Mouse (Mus musculus) midbrain, embryonic 16.5 days (tissue): ENCODE data around the gene Mfsd2a. TPM values are rescaled to one million over a fixed set of nuclear protein-coding genes. Genes with fewer than 3 reads are reported as not detected.

ENCODE experiments used
- ATAC-seq: fragments of 200-750 bp; cut with Nextera tagmentation; 2 replicates; pipeline ENCODE4 v1.8.0; 2017; ENCODE audit warnings: moderate TSS enrichment
- H3K27ac ChIP-seq: fragments of 300-500 bp; sonication (generic); 2 replicates; pipeline ENCODE4 v1.5.1; 2014; ENCODE audit warnings: mild to moderate bottlenecking, low read length, mixed read lengths
- H3K27me3 ChIP-seq: fragments of 300-500 bp; sonication (generic); 2 replicates; pipeline ENCODE4 v1.6.1; 2014; ENCODE audit warnings: low read depth, low read length, mixed read lengths; ENCODE audit not compliant: control insufficient read depth, insufficient read depth
- H3K36me3 ChIP-seq: fragments of 300-500 bp; sonication (generic); 2 replicates; pipeline ENCODE4 v1.6.1; 2014; ENCODE audit warnings: mild to moderate bottlenecking, low read length, moderate library complexity, mixed read lengths; ENCODE audit not compliant: control insufficient read depth, insufficient read depth
- H3K4me1 ChIP-seq: fragments of 300-500 bp; sonication (generic); 2 replicates; pipeline ENCODE4 v1.6.1; 2014; ENCODE audit warnings: mild to moderate bottlenecking, low read length, mixed read lengths; ENCODE audit not compliant: control insufficient read depth, insufficient read depth
- H3K4me2 ChIP-seq: fragments of 300-500 bp; sonication (generic); 2 replicates; pipeline ENCODE4 v1.6.1; 2014; ENCODE audit warnings: mild to moderate bottlenecking, low read length, mixed read lengths
- H3K4me3 ChIP-seq: fragments of 300-500 bp; sonication (generic); 2 replicates; pipeline ENCODE4 v1.5.1; 2014; ENCODE audit warnings: low read depth, mild to moderate bottlenecking, low read length, moderate library complexity, mixed read lengths
- H3K9ac ChIP-seq: fragments of 300-500 bp; sonication (generic); 2 replicates; pipeline ENCODE4 v1.6.1; 2014; ENCODE audit warnings: low read depth, low read length, mixed read lengths
- H3K9me3 ChIP-seq: fragments of 300-500 bp; sonication (generic); replicated peaks from 2 replicates; pipeline ENCODE4 v1.6.1; 2014; ENCODE audit warnings: mild to moderate bottlenecking, low read length, mixed read lengths; ENCODE audit not compliant: control insufficient read depth, poor library complexity, severe bottlenecking
- WGBS: fragments of 180-500 bp; shearing (Covaris S2); extraction: QIAGEN DNeasy Blood & Tissue Kit; methylation state at CpG from one replicate; pipeline ENCODE4 v1.1.7; 2014; 5-methylcytosine and 5-hydroxymethylcytosine counted together
- polyA plus RNA-seq: library from polyadenylated mRNA; unstranded; fragments of >200 nt; fragmentation: Nextera tagmentation; extraction: Ambion mirVana; gene quantifications from 2 replicates; pipeline ENCODE4 v1.2.1, GENCODE M21; 2015

Gene Mfsd2a
- polyA plus RNA-seq, 1 experiment from 2014 or later = 32.3 TPM

DNA sequence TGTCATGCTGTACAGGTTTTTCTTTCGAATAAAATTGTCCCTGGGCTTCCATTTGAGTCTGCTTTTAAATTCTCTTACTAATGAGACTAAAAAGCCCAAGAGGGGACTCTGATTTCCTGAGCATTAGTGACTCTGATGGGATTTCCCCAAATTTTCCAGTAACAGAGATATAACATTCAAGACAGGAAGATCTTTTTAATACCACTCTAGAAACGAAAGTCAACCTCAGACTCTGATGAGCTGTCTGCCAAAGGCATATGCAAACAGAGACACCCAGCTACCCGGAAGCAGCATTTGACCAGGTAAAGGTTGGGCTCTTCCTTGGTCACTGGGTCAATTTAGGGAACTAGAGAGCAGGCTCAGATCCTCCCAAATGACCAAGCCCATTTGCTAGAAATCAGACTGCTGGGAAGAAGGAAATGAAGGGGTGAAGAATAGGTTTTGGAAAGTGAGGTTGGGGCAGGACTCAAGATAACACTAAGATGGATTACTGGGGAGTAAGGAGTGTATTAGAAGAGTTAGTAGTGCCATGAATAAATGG, 27.9 kb downstream of the Mfsd2a start:
- no peak overlapping the region for H3K4me2 ChIP-seq
- H3K36me3 ChIP-seq = no peaks in the 10 kb centered on the region
- H3K9ac ChIP-seq = no peak overlapping the region
- no peaks in the 10 kb centered on the region for H3K27me3 ChIP-seq
- 87% methylated on average over 3 of the region's 3 CpGs for WGBS
- no peak overlapping the region for H3K27ac ChIP-seq
- no peaks in the 10 kb centered on the region for H3K4me1 ChIP-seq
- no peak for ATAC-seq
- no peaks in the 10 kb centered on the region for H3K9me3 ChIP-seq
- no peak overlapping the region for H3K4me3 ChIP-seq

DNA sequence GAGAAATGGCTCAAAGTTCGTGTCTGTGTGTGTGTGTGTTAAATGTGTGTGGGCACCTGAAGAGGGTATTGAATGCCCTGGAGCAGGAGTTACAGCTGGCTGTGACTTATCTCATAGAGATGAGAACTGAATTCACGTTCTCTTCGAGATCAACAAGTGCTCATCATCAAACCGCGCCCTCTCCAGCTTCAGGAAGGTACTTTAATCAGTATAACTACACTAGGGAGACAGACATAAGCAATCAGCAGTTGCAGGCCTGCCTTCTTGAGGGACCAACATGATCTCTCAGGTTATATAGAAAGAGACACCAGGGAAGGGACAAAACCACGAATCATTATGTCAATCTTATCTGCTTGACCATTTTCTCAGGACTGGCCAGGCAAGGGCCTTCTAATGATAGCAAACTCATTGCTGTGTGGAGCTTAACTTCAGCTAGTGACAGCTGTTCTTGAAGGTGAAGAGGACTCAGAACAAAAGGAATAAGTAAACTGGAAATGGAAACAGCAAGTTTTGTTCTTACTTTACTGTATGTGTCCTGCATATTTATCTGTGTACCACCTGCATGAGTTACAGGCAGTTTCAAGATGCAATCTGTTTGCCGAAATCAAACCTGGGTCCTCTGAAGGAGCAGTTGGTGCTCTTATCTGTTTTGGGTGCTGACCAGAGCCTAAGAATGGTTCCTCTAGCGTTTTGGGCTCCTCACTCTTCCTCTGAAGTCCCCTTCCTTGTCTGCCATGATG, 28.6 kb downstream of the Mfsd2a start:
- H3K27me3 ChIP-seq = no peaks in the 10 kb centered on the region
- no peak for ATAC-seq
- no peaks in the 10 kb centered on the region for H3K36me3 ChIP-seq
- H3K9ac ChIP-seq = no peak overlapping the region
- H3K9me3 ChIP-seq = no peaks in the 10 kb centered on the region
- H3K27ac ChIP-seq = no peak overlapping the region
- H3K4me2 ChIP-seq = no peak overlapping the region
- 85% methylated on average over 8 of the region's 8 CpGs for WGBS
- no peaks in the 10 kb centered on the region for H3K4me1 ChIP-seq
- no peak overlapping the region for H3K4me3 ChIP-seq

DNA sequence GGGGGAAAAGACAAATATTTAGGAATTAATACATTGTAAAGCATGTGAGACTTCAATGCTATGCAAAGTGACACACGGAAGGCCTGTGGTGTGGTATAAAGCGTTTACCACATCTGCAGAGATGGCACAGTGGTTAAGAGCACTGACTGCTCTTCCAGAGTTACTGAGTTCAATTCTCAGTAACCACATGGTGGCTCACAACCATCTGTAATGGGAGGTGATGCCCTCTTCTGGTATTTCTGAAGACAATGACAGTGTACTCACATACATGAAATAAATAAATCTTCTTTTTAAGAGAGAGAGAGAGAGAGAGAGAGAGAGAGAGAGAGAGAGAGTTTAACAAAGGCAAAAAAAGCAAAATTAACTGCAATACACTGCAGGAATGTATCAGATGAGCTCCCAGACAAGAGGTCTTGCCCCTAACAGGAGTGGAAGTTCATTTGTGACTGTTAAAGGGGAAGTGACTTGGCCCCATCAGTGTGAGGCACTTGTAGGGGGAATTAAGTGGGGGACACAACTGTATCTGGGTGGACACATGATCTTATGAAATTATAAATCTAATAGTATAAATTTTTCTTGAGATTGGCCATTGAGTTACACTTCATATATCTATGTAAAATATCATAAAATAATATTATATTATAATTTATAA, 29.9 kb downstream of the Mfsd2a start:
- H3K4me1 ChIP-seq = no peaks in the 10 kb centered on the region
- WGBS = 91% methylated on average over 2 of the region's 2 CpGs
- no peak overlapping the region for H3K4me2 ChIP-seq
- H3K9ac ChIP-seq = no peak overlapping the region
- no peaks in the 10 kb centered on the region for H3K9me3 ChIP-seq
- ATAC-seq = no peak
- no peak overlapping the region for H3K4me3 ChIP-seq
- no peaks in the 10 kb centered on the region for H3K36me3 ChIP-seq
- H3K27me3 ChIP-seq = no peaks in the 10 kb centered on the region
- no peak overlapping the region for H3K27ac ChIP-seq

DNA sequence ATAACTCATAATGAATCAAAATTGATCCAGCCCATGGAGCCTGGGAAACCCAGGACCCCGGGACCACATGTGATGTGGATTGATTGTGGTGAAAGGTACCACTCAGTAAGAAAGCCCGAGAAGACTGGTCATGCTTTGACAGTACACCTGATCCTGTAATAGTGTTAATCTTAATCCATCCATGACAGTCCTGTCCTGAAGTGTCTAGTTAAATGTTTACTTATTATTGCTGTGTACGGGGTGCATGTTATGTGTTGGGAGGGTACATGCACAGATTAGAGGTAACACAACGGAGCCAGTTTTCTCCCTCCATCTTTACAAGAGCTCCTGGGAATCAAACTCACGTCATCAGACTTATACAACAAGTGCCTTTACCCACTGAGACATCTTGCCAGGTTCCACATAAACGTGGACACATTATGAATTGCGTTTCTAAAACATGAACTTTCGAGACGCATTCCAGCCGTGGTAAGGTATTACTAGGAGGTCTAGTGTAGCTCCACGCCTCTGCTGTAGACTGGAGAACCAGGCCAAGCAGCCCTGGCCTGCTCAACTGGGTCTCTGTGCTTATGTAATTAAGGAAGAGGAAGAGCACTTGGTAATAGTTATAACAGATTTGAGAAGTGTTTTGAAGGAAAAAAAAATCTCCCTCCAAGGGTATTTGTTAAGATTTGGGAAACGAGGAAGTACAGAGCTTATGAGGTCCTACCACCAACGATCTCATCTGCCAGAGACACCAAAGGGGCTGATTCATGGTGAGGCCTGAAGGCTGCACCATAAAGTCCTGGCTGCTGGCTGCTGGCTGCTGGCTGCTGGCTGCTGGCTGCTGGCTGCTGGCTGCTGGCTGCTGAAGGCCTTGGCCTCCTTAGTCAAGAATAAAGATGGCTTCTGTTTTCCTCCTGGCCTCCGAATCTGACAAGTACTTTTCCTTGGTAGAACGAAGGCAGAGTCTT, 37.3 kb downstream of the Mfsd2a start:
- no peaks in the 10 kb centered on the region for H3K36me3 ChIP-seq
- H3K27ac ChIP-seq = no peak overlapping the region

GRCm38 (mm10) chr4:122922841-122923240, 38.1 kb downstream of the Mfsd2a start:
- H3K4me3 ChIP-seq = no peak overlapping the region
- ATAC-seq = no peak
- H3K9me3 ChIP-seq = no peaks in the 10 kb centered on the region
- H3K36me3 ChIP-seq = no peaks in the 10 kb centered on the region
- no peak overlapping the region for H3K4me2 ChIP-seq
- H3K27ac ChIP-seq = no peak overlapping the region
- no peak overlapping the region for H3K9ac ChIP-seq
- no peaks in the 10 kb centered on the region for H3K4me1 ChIP-seq
- WGBS = 5% methylated on average over 1 of the region's 1 CpGs
- no peaks in the 10 kb centered on the region for H3K27me3 ChIP-seq

More for the DNA sequence above, 37.3 kb downstream of the Mfsd2a start:
- no peaks in the 10 kb centered on the region for H3K27me3 ChIP-seq
- H3K4me3 ChIP-seq = no peak overlapping the region
- no peak overlapping the region for H3K9ac ChIP-seq
- no peak overlapping the region for H3K4me2 ChIP-seq
- 89% methylated on average over 15 of the region's 15 CpGs for WGBS
- H3K9me3 ChIP-seq = no peaks in the 10 kb centered on the region
- ATAC-seq = no peak
- H3K4me1 ChIP-seq = no peaks in the 10 kb centered on the region

GRCm38 (mm10) chr4:122915985-122916384, 45.0 kb downstream of the Mfsd2a start:
- ATAC-seq = no peak
- H3K27me3 ChIP-seq = no peaks in the 10 kb centered on the region
- no peak overlapping the region for H3K27ac ChIP-seq
- H3K36me3 ChIP-seq = no peaks in the 10 kb centered on the region
- H3K9ac ChIP-seq = no peak overlapping the region
- no peaks in the 10 kb centered on the region for H3K9me3 ChIP-seq
- WGBS = 89% methylated on average over 4 of the region's 4 CpGs
- no peak overlapping the region for H3K4me2 ChIP-seq
- no peaks in the 10 kb centered on the region for H3K4me1 ChIP-seq
- no peak overlapping the region for H3K4me3 ChIP-seq

GRCm38 (mm10) chr4:122914186-122914585, 46.8 kb downstream of the Mfsd2a start:
- peaks cover 3% of the 10 kb centered on the region; the same call in 1 of the 2 replicates for H3K4me1 ChIP-seq
- H3K36me3 ChIP-seq = no peaks in the 10 kb centered on the region
- H3K27ac ChIP-seq = no peak overlapping the region
- 76% methylated on average over 7 of the region's 7 CpGs for WGBS
- no peak overlapping the region for H3K9ac ChIP-seq
- no peak overlapping the region for H3K4me3 ChIP-seq
- H3K27me3 ChIP-seq = no peaks in the 10 kb centered on the region
- ATAC-seq = no peak
- no peaks in the 10 kb centered on the region for H3K9me3 ChIP-seq
- no peak overlapping the region for H3K4me2 ChIP-seq

- Histone ChIP-seq H3K27ac (no peak overlapping the region), H3K4me1 (peaks cover 6% of the 10 kb centered on the region; the same call in 1 of the 2 replicates)
- 74% methylated on average over 5 of the region's 5 CpGs for WGBS
These were observed 48.4 kb downstream of the Mfsd2a start for GRCm38 (mm10) chr4:122912613-122913012.

More at GRCm38 (mm10) chr4:122912613-122913012, 48.4 kb downstream of the Mfsd2a start:
- Histone ChIP-seq H3K9me3 (no peaks in the 10 kb centered on the region), H3K9ac (no peak overlapping the region), H3K4me3 (no peak overlapping the region), H3K4me2 (no peak overlapping the region), H3K36me3 (no peaks in the 10 kb centered on the region), H3K27me3 (no peaks in the 10 kb centered on the region)
- no peak for ATAC-seq
